Comparison of ENCODE assay signal across 23 mouse cellular contexts in genomic region chrX:77406896-77407295, GRCm38 (mm10).
"Had no signal": no experiment of that assay in that cellular context is flagged by ENCODE, and none has a peak within 500 bp of the region (broad histone marks: within the 10 kb centered on the region; RNA-seq: fewer than 3 reads in every experiment).

No protein-coding gene starts in this region.

- H3K4me2 ChIP-seq: heart, embryonic 11.5 days; heart, embryonic 13.5 days; heart, embryonic 15.5 days; hindbrain, embryonic 13.5 days; hindbrain, embryonic 15.5 days; kidney, embryonic 15.5 days; limb, embryonic 13.5 days; limb, embryonic 15.5 days had no signal

- ATAC-seq: hindbrain, postnatal 0 days; intestine, embryonic 16.5 days had no signal

- H3K9ac ChIP-seq: heart, embryonic 13.5 days; heart, embryonic 15.5 days; hindbrain, embryonic 13.5 days; hindbrain, embryonic 15.5 days; kidney, embryonic 15.5 days; limb, embryonic 13.5 days; limb, embryonic 15.5 days had no signal

- H3K27ac ChIP-seq: heart, embryonic 13.5 days; heart, embryonic 15.5 days; hindbrain, embryonic 13.5 days; hindbrain, embryonic 15.5 days; hindbrain, postnatal 0 days; kidney, embryonic 15.5 days; kidney, postnatal 0 days; limb, embryonic 13.5 days; limb, embryonic 15.5 days had no signal

- H3K27me3 ChIP-seq: heart, embryonic 13.5 days; heart, embryonic 15.5 days; hindbrain, embryonic 13.5 days; hindbrain, embryonic 15.5 days; kidney, embryonic 15.5 days; limb, embryonic 13.5 days; limb, embryonic 15.5 days had no signal

- H3K9me3 ChIP-seq: heart, embryonic 13.5 days; heart, embryonic 15.5 days; hindbrain, embryonic 13.5 days; hindbrain, embryonic 15.5 days; kidney, embryonic 15.5 days; limb, embryonic 13.5 days; limb, embryonic 15.5 days had no signal

- H3K36me3 ChIP-seq: heart, embryonic 13.5 days; heart, embryonic 15.5 days; hindbrain, embryonic 13.5 days; hindbrain, embryonic 15.5 days; kidney, embryonic 15.5 days; limb, embryonic 13.5 days; limb, embryonic 15.5 days had no signal

- DNase-seq: gastrocnemius, postnatal 25 days; heart, adult 18-20 months; heart, postnatal 14 days; heart, postnatal 36 days; kidney, adult 11 months; kidney, adult 2 months; kidney, adult 9 months; kidney, postnatal 14 days; kidney, postnatal 36 days; layer of hippocampus, adult 9-11 months; layer of hippocampus, postnatal 36 days; left cerebral cortex, postnatal 4 days had no signal

- H3K4me1 ChIP-seq: heart, embryonic 15.5 days; hindbrain, embryonic 13.5 days; hindbrain, embryonic 15.5 days; kidney, embryonic 15.5 days; limb, embryonic 13.5 days; limb, embryonic 15.5 days had no signal

- H3K4me3 ChIP-seq: heart, embryonic 13.5 days; heart, embryonic 15.5 days; hindbrain, embryonic 13.5 days; hindbrain, embryonic 15.5 days; kidney, embryonic 15.5 days; limb, embryonic 13.5 days; limb, embryonic 15.5 days had no signal
